Mouse (Mus musculus) MEL (cell line): Measurements from ENCODE around the gene Tcf7l2.

Experiments
- CHD1 ChIP-seq: IDR thresholded peaks from 2 replicates; pipeline ENCODE4 v1.6.1; 2012; ENCODE audit warnings: low read depth, mild to moderate bottlenecking, inconsistent platforms, low read length, improper control_type of control experiment
- CHD2 ChIP-seq: IDR thresholded peaks from 2 replicates; pipeline ENCODE4 v1.6.1; 2011; ENCODE audit warnings: low read length, improper control_type of control experiment
- CTCF ChIP-seq, 3 experiments: IDR thresholded peaks in 2 of 3; conservative IDR thresholded peaks in 1 of 3; 2 replicates each; pipeline ENCODE4 v1.5.1; 2011 to 2012; ENCODE audit warnings: low read length in 3 of 3, low read depth in 2 of 3, mild to moderate bottlenecking in 2 of 3, improper control_type of control experiment in 1 of 3, inconsistent platforms in 1 of 3, mixed read lengths in 1 of 3, moderate library complexity in 1 of 3; ENCODE audit not compliant: control insufficient read depth in 1 of 3, insufficient read depth in 1 of 3, poor library complexity in 1 of 3, severe bottlenecking in 1 of 3
- EP300 ChIP-seq, 2 experiments: IDR thresholded peaks; 2 replicates each; pipeline ENCODE4 v1.6.1; 2011; ENCODE audit warnings: improper control_type of control experiment in 2 of 2, low read length in 2 of 2, low read depth in 1 of 2, mild to moderate bottlenecking in 1 of 2
- ETS1 ChIP-seq: IDR thresholded peaks from 2 replicates; pipeline ENCODE4 v1.6.1; 2012; ENCODE audit warnings: low read depth, mild to moderate bottlenecking, inconsistent platforms, low read length, improper control_type of control experiment, moderate library complexity
- GATA1 ChIP-seq: IDR thresholded peaks from 2 replicates; pipeline ENCODE4 v1.6.1; 2011; ENCODE audit warnings: low read depth, low read length, improper control_type of control experiment
- MAFK ChIP-seq: IDR thresholded peaks from 2 replicates; pipeline ENCODE4 v1.6.1; 2011; ENCODE audit warnings: low read depth, mild to moderate bottlenecking, low read length, improper control_type of control experiment, borderline replicate concordance
- MAZ ChIP-seq: IDR thresholded peaks from 2 replicates; pipeline ENCODE4 v1.6.1; 2012; ENCODE audit warnings: low read depth, mild to moderate bottlenecking, inconsistent platforms, low read length, improper control_type of control experiment
- MXI1 ChIP-seq: IDR thresholded peaks from 2 replicates; pipeline ENCODE4 v1.6.1; 2011; ENCODE audit warnings: mild to moderate bottlenecking, low read depth, low read length, improper control_type of control experiment
- POLR2A ChIP-seq, 2 experiments: IDR thresholded peaks; 2 replicates each; pipeline ENCODE4 v1.6.1; 2011 to 2012; ENCODE audit warnings: low read length in 2 of 2, mild to moderate bottlenecking in 2 of 2, control low read depth in 1 of 2, improper control_type of control experiment in 1 of 2, low read depth in 1 of 2, moderate library complexity in 1 of 2; ENCODE audit not compliant: control insufficient read depth in 1 of 2, insufficient read depth in 1 of 2, poor library complexity in 1 of 2
- TAL1 ChIP-seq: IDR thresholded peaks from 2 replicates; pipeline ENCODE4 v1.6.1; 2012; ENCODE audit warnings: mild to moderate bottlenecking, inconsistent platforms, low read length, moderate library complexity, mixed read lengths
- TCF12 ChIP-seq: IDR thresholded peaks from 2 replicates; pipeline ENCODE4 v1.6.1; 2014; ENCODE audit warnings: low read depth, mild to moderate bottlenecking, inconsistent platforms, low read length, improper control_type of control experiment, moderate library complexity
- ZC3H11A ChIP-seq: IDR thresholded peaks from 2 replicates; pipeline ENCODE4 v1.6.1; 2012; ENCODE audit warnings: low read depth, mild to moderate bottlenecking, inconsistent platforms, low read length, improper control_type of control experiment
- ZNF384 ChIP-seq: IDR thresholded peaks from 2 replicates; pipeline ENCODE4 v1.6.1; 2012; ENCODE audit warnings: low read depth, mild to moderate bottlenecking, inconsistent platforms, low read length, improper control_type of control experiment

GRCm38 (mm10) chr19:55845702-55846101, 104.1 kb downstream of the Tcf7l2 start:
- no peak for TF ChIP-seq TCF12
- TF ChIP-seq GATA1, result no peak
- no peak for TF ChIP-seq ZNF384
- TF ChIP-seq ZC3H11A, result no peak
- no peak for TF ChIP-seq CHD2
- no peak for TF ChIP-seq CTCF (IDR thresholded peaks at IDR 0.05 in 2 of 3, conservative IDR thresholded peaks at IDR 0.05 in 1 of 3; ENCODE audit: control insufficient read depth in 1 of 3, insufficient read depth in 1 of 3, low read depth in 2 of 3, low read length in 3 of 3, poor library complexity in 1 of 3, severe bottlenecking in 1 of 3)
- TF ChIP-seq EP300 (IDR thresholded peaks at IDR 0.05; ENCODE audit: low read depth in 1 of 2, low read length in 2 of 2), result no peak
- no peak for TF ChIP-seq POLR2A (IDR thresholded peaks at IDR 0.05; ENCODE audit: control insufficient read depth in 1 of 2, insufficient read depth in 1 of 2, low read depth in 1 of 2, low read length in 2 of 2, poor library complexity in 1 of 2)
- no peak for TF ChIP-seq MXI1
- TF ChIP-seq MAFK, result no peak
- TF ChIP-seq CHD1, result no peak
- no peak for TF ChIP-seq MAZ
- no peak for TF ChIP-seq TAL1
- TF ChIP-seq ETS1, result no peak
